Mouse (Mus musculus): ENCODE data around the gene Rexo5.
A peak's percentile ranks its signal among the peaks of the same experiment; 100 is the strongest.

- TF ChIP-seq CTCF (IDR thresholded peaks at IDR 0.05; ENCODE audit: low read depth) (peak; percentile 13; the same call in 1 of the 2 replicates), EP300 (IDR thresholded peaks at IDR 0.05; ENCODE audit: low read depth) (no peak)
Measured at GRCm38 (mm10) chr7:119800488-119800887, 6.7 kb downstream of the Rexo5 start.

All from heart, postnatal 0 days (tissue).